Mouse (Mus musculus) skeletal muscle tissue, adult 2 months (tissue): Measurements from ENCODE around the gene Blnk.

Experiments used
- DNase-seq: peaks from one replicate; pipeline ENCODE4 v3.0.0-alpha.2; 2012; ENCODE audit warnings: low read depth, low spot score

The Blnk gene

DNA sequence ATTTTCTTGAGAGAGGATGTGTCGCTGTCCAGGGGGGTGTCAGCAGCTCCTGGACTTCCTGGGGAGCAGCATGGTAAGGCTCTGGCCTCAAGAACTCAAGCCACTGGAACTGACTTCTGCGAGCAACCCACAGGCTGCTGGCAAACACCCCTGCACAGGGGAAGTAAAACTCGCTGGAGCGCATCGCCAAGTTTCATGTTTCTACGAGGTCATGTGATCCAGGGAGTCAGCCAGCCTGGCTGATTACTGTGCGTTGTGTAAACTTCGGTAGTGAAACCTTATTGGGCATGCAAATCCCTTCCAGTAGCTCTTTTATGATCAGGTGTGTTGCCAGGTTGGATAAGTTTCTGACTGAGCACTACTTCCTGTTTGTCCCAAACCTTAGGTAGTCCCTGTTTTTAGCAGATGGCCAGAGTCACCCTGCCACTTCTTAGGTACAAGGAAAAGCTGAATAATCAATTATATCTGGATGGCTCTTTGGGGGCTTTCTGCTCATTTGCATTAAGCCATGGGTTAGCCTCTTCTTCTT lies at the start of gene Blnk:
Blnk (minus strand) TSS at position 479 of the 529 bp plus-strand sequence.
- peak; percentile 84 for DNase-seq

DNA sequence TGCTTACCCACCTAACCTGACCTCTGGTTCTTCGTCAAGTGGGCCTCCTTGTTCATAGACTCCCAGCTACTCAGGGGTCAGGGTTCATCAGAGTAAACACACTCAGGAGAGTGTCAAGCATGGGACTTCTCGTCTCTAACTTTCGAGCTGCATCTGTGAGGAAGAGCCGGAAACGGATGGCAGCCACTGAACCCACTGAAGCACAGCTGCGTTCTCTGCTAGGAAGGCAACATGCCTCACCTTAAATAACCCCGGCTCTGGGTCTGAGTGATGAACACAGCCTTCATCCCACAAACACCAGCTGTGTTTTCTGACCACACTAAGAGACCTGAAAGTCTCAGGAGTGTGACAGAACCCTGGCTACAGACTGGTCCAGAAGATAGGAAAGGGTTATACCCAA lies 44.8 kb upstream of the Blnk start:
- no peak for DNase-seq

DNA sequence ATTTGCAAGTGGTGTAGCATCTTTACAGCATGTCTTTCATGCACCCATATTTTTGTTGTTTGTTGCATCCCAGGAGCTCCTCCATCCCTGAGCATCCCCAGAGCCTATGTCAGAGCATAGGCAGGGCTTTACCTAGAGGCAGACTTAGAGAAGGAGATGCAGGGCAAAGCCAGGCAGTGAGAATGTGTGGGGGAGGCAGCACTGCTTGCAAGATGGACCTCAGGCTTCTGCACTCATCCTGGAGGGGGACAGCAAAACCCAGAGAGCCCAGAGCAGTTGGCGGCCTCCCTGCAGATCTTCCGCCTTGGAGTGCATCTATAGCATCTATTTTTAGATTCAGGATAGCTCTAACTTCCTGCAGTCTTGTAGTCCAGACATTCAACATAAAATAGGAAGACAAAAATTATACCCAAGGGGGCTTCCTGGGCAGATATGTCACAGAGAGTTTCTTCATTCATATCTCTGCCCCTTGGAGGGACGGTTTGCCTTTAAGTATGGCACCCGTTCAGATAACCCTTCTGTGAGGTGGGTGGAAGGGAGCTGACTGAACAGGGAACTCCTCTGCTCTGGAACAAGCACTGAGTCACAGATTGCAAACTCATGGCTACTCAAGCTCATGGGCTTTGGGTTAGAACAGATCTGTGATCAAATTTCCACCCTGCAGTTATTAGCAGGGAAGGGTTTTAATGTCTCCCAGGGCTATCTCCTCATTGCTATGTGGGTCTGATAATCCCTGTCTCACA lies 41.6 kb upstream of the Blnk start:
- no peak for DNase-seq

DNA sequence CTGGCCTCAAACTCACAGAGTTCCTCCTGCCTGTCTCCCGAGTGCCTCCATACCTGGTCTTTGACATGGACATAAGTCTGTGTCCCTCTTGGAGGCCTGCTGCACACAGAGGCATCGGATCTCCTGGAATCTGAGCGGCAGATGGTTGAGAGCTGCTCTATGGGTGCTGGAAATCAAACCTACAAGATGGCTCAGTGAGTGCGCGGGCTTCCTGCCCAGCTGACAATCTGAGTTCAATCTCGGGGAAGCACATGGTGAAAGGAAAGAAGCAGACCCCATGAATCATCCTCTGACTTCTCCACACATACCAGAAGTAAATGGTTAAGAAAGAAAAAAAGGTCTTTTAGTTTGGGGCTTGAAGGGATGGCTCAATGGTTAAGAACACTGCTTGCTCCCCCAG lies 37.5 kb upstream of the Blnk start:
- DNase-seq, result no peak

DNA sequence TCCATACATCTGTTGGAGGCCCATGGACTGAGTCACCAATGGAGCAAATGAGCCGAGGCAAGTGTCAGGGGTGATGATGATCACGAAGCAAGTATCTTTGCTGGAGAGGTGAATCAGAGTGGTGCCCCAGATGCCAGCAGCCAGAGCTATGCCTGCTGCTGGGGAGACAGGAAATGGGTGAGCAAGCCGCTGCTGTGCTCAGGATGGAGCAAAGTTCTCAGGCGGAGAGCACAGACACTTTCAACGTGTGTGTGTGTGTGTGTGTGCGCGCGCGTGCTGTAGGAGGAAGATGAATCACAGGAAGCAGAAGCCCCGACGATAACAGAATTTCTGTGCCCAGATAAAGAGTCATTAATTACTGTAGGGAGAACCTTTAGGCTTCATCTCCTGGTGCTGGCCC lies 36.7 kb upstream of the Blnk start:
- DNase-seq, result no peak

DNA sequence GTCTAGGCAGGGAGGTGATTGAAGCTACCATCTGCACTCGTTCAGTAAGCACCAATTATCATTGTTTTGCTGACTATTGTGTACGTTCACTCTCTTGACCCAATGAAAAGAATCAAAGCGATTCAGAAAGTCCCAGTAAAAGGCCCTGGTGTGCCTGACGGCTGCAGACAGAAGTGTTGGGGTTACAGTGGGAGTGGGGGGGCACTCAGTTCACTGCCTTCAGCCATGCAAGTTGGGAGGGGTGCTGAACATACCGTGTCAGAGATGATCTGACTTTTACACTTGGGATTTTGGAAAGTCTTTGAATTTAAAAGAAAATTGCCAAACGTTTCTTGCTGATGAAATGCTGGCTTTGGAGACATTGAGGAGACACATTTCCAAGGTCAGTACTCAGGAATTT lies 35.8 kb upstream of the Blnk start:
- DNase-seq, result no peak

DNA sequence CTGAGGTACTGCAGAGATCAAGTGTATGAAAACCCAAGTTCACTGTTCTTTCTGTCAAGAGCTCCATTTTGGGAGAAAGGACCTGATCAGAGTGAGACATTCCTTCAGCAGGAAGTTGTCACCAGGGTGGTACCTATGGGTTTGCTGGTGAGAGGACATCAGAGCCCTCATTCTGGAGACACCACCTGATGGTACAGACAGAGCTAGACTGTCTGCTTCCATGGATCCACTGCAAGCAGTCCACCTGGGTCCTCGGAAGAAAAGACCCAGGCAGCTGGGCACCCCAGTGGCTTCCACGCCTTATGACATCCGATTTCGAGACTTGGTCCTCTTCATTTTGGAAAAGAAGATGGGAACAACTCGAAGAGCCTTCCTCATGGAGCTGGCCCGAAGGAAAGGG lies 34.9 kb upstream of the Blnk start, which contains the start of gene Dntt:
Dntt (plus strand) TSS at position 57 of the 400 bp plus-strand sequence.
- no peak for DNase-seq

DNA sequence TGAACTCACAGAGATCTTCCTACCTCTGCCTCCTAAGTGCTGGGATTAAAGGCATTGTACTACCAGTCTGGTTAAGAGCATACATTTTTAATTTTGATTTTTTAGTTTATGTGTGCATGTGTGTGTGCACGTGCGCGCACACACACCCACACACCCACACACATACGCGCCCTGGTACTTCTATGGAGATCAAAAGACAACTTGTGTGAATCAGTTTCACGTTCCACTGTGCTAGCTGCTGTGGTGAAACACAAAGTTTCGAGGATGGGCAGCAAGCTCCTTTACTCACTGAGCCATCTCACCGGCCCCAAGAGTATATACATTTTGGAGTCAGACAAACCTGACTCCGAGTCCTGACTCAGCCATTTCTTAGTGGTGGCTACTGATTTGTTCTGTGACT lies 33.3 kb upstream of the Blnk start:
- DNase-seq, result no peak

DNA sequence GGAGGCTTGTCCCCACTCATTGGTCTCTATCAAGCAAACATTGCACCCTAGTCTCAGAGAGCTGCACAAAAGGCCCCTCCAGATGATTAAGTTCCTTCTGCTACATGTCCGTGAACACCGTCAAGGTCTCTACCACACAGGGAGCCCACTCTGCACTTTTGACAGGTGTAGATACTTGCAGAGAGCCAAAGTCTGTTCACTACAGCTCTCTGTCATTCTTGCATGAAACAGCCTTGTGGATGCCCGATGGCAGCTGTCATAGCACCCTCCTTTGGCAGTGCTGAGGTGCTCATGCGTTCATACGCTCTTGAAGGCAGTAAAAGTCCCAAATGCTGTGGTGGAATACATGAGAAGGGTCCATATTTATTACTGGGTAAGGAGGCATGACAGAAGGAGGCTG lies 32.7 kb upstream of the Blnk start:
- no peak for DNase-seq

DNA sequence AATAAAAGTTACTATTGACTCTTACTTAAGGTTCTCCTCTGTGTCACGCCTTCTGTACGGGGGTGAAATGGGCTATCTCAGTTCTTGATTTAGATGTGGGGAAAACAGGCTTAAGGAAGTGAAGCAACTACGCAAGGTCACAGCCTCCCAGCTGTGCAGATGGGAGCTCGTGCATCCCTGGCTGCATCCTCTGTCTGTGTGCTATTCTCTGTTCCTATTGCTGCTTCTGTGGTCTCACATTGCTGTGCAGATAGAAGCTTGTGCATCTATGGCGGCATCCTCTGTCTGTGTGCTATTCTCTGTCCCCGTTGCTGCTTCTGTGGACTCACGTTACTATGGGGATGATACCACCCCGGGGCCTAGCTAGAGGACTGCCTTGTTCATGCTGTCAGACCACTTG lies 32.2 kb upstream of the Blnk start:
- no peak for DNase-seq

DNA sequence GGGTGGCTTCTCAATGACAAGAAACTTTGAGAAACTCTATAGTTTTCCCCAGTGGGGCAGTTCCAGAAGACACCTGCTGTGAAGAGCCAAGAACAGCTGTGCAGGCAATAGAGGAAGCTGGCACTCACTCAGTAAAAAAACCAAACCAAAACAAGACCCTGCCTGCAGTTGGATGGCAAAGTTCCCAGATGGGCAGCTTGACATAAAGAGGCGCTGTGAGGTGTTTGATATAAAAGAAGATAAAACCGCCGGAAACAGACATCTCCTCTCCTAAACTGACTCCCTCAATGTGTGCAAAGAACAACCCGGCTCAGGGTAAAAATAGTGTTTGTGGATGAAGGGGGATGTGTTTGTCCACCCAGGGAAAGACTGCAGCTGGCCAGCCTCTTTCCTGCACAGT lies 27.9 kb upstream of the Blnk start:
- no peak for DNase-seq

DNA sequence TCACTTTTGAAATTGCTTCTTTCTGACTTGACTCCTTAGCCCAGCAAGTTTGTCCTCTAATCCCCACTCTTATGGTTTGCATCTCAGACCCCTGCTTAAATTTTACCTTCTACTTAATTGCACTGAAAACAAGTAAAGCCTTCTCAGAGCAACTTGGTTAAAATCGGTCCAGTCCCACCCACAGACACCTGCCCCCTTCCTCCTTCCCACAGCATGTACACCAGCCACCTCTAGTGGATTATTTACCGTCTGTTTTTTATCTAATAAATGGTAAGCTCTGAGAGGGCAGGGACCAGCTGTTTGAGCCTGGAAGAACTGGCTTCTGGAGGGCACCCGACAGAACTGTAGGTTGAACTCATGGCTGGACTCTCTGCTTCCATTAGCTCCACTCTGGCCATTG lies 26.2 kb upstream of the Blnk start:
- DNase-seq, result no peak

DNA sequence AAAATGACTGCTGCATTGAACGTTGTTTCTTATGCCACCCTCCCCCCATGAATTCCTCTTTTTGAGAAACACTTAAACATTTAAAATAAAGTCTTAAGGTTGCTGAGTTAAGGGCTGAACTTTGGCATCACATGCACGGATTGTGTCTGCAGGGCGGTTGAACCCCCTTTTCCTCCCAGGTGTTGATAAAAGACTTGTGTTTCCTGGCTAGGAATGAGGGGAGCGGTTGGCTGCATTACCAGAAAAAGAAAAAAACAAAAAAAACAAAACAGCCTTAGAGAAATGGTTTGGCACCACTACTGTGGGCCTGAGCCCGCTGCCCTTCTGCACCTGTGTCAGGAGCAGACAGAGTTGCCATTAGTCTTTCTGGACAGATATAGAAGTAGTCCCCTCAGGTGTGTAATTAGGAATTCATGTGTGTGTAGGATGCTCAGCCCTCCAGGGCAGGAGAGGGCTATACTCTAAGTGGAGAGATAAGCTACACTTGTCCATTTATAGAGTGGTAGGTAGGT lies 24.9 kb upstream of the Blnk start:
- DNase-seq, result no peak

DNA sequence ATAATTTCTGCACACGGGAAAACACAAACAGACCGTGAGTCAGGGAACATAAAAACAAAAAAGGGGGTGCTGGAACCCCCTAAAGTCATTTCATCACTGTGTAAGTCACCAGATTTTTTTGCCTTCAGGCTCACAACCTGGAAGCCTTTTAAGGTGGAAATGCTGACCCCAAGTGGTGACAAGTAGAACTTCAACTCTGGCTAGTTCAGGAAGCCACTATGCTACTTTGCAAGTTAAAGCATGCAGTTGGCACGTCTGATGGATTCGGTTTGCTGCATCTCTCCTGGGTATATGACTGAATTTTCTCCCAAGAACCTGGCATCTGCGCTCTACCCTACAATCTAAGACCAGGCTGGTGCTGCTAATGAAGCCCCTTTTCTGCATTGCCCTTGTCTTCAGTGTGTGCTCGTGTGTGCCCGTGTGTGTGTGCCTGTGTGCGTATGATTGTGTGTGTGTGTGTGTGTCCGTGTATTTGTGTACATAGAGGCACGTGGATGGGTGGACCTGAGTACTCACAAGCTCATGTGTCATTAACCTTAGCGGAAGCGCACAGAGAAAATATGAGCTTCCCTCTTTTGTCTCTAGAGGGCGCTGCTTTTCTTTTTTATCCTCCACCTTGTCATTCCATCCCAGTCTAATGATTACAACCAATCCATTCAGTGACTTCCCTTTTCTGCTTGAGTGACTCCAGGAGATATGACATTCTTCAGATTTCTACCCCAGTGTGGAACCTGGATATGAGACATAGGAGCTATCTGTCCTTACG lies 21.8 kb upstream of the Blnk start:
- DNase-seq, result peak; percentile 51

DNA sequence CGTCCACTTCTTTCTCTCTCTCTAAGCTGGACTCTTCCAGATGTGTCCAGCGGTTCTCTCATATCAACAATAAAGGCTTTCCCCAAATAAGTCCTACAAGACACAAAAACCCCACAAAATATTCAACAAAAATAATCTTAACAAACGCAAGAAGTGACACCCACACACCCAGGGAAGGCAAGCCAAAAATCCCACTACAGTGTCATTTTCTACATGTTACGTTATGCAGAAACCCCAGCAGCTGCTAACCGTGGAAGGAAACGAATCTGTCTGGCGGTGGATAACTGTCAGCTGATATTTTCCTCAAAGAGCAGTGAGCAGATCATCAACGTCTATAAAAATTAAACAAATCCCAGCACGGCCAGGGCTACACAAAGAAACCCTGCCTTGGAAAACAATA lies 19.7 kb upstream of the Blnk start:
- DNase-seq, result no peak

DNA sequence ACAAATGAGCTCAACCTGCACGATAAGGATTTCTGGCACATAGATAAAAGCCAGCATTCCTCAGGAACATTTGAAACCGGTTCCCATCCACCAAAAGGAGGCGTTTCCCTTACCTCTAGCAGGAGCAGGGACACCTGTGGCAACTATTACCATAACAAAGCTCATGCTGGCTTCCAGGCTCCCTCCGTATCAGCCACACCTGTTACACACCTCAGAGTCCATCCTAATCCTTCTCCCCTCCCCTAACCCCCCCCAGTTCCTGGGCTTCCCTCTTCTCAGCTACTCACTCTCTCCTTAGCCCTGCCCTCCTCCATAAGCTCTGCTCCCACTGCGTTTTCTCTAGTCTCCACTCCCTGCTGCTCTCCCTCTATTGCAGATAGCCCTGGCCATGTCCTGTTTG lies 19.3 kb upstream of the Blnk start:
- DNase-seq, result no peak

DNA sequence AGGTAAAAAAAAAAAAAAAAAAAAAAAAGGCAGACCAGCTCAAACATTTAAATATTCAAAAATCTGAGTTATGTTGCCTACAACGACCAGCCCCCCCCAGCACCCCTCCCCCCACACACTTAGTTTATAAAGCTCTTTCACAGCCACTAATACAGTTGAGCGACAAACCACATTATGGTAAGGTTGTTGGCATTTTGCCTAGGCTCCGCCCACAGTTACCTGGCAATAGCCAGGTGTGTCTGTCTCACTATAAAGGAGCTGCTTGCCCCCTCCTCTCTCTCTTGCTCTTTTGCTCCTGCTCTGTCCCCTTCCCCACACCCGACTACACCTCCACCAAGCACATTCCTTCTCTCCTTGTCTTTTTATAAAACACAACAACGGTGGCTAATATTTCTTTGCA lies 17.3 kb upstream of the Blnk start:
- no peak for DNase-seq

DNA sequence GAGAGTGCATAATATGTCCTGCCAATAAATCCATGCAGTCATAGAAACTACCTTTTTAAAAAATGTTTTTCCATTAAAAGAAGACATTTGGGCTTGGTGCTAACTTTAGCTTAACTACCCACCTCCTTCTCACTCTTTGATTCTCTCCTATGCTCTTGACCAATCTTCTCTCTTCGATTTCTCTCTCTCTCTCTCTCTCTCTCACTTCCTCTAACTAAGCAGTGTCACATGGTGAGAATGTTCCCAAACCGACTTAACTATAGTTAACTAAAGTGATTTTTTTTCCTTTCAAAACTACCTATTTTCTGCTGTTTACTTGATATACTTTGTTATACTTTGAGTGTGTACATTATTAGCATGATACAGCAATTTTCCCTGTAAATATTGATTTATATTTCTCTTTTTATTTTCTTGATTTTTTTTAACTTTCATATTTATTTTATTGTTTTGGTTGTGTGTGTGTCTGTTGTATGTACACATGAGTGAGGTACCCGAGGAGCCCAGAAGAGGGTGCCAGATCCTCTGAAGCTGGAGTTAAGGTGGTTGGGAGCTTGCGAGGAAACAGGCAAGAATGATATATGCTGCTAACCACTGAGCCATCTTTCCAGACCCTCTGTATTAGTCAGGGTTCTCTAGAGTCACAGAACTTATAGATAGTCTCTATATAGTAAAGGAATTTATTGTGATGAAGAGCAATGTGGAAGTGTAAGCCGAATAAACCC lies 14.5 kb upstream of the Blnk start:
- no peak for DNase-seq

DNA sequence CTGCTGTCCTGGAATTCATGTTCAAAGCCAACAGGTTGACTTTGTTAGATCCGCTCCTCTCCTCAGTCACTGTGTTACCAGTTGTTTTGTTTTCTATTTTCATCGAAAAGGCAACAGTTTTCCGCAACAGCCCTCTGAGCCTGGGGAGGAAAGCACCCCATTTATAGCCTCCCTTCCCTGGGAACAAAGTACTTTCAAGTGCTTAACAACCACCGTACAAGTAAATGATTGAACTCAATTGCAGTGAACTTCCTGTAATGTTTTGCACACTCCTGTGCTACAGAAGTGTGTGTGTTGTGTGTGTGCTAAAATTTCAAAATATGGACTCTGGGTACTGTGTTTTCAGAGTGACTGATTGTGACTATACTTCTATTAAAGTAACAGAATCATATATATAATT lies 13.4 kb upstream of the Blnk start:
- DNase-seq, result no peak

DNA sequence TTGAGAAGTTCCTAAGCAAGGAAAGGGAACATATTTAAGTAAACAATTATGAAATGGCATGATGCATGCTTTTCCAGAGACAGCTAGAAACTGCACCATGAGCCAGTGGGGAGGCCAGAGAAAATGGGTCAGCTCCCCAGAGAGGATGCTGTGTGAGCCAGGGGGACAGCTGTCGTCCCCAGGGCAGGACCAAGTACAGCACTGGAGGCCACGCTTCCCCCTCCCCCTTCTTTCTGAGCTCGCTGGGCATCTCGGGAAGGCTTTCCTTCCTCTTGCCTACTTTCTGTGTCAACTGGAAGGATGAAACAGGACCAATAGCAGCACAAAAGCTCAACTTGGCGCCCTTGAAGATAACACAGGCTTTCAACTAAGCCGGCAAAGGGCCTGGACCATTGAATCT lies 13.0 kb upstream of the Blnk start:
- peak; percentile 45 for DNase-seq

DNA sequence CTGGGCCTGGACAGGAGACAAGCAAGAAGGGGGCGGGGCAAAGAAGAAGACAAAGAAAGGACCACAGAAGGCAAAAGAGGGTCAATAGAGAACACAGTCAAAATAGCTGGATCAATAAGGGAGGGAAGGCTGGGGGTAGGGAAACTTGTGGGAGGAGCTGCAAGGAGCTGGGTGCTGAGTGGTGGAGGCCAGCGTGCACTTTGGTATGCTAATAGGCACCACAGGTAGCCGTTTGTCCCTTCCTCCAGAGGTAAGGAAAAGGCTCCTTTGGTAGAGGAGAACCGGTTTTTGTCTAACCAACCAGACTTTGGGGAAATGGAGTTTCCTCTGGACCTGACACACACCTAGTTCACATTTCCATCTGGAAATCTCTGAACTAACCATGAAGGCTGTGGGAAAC lies 12.3 kb upstream of the Blnk start:
- DNase-seq, result no peak

DNA sequence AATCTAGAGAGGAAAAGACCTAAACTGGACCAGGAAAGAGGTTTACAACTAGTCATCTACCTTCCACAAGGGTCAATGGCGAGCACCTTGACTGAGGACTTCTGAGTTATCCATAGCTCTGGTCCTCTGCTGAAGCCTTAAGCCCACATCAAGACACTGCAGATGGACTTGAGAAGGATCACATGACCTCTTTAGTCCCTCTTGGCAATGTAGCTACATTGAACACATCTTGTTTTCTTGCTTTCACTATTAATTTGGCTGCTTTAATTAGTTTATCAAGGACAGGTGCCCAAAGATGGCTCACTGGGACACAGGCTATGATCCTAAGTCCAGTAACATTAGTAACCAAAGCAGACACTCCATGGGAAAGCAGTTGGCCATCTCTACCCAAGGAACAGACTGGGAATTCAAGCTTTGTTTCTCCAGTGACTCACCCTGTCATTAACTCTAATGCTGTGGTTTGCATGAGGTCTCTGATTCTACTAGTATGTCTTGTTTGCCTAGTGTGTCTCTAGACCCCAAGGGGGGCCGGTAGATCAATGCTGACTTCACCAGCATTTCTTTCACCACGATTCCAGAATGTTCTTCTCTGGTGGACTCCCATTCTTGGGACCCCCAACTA lies 9.5 kb upstream of the Blnk start:
- no peak for DNase-seq
